Mouse (Mus musculus) erythroblast, embryonic 14.5 days (primary cell): Measurements from ENCODE around the gene Rap1gap2.

Source experiments
- GATA1 ChIP-seq: IDR thresholded peaks from 2 replicates; pipeline ENCODE4 v1.6.1; 2012; ENCODE audit warnings: low read length, inconsistent platforms, mixed read lengths
- TAL1 ChIP-seq: IDR thresholded peaks from 3 replicates; pipeline ENCODE4 v1.6.1; 2012; ENCODE audit warnings: low read length, inconsistent platforms, mixed read lengths

DNA sequence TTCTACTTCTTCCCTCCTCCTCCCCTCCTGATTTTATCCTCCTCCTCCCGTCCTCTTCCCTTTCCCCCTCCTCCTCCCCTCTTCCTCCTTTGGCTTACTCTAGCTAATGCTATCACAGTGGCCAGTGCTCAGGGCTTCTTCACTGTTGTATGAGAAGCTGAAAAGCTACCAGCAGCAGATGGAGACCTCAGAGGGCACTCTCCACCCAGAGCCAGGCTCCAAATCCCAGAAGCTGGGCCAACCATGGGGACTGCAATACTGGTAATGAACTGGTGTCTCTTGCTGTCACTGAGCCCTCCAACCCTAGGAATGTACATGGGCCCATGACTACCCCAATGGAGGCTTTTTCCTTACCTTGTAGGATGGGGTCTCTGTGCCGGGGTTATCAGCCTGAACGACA lies 198.8 kb downstream of the Rap1gap2 start:
- TF ChIP-seq GATA1 (no peak), TAL1 (no peak)
